Mouse (Mus musculus) embryonic fibroblast, embryonic 13.5 days (primary cell): Measurements from ENCODE around the gene Arhgef38.

Source experiments
- CTCF ChIP-seq: IDR thresholded peaks from 2 replicates; pipeline ENCODE4 v1.5.1; 2011; ENCODE audit warnings: mild to moderate bottlenecking, control low read depth, low read length, moderate library complexity, borderline replicate concordance; ENCODE audit not compliant: insufficient read depth
- POLR2A ChIP-seq: IDR thresholded peaks from 2 replicates; pipeline ENCODE4 v1.6.1; 2011; ENCODE audit warnings: low read depth, mild to moderate bottlenecking, control low read depth, low read length, moderate library complexity

GRCm38 (mm10) chr3:133153629-133154028 is 81.1 kb downstream of the Arhgef38 start:
- TF ChIP-seq POLR2A, result no peak
- no peak for TF ChIP-seq CTCF
